Mouse (Mus musculus) liver, postnatal 0 days (tissue): Measurements from ENCODE around the gene Pcdh8. TPM values are rescaled to one million over a fixed set of nuclear protein-coding genes. Genes with fewer than 3 reads are reported as not detected.

Source experiments
- ATAC-seq: fragments of 200-750 bp; cut with Nextera tagmentation; 2 replicates; pipeline ENCODE4 v1.8.0; 2017; ENCODE audit warnings: mild to moderate bottlenecking, moderate library complexity
- DNase-seq: peaks from one replicate; pipeline ENCODE4 v3.0.0-alpha.2; 2016
- H3K27ac ChIP-seq: fragments of 300-500 bp; sonication (generic); 2 replicates; pipeline ENCODE4 v1.5.1; 2014; ENCODE audit warnings: antibody characterized with exemption, moderate library complexity, mild to moderate bottlenecking, low read depth
- H3K27me3 ChIP-seq: fragments of 300-500 bp; sonication (generic); 2 replicates; pipeline ENCODE4 v1.6.1; 2014; ENCODE audit warnings: low read length, control low read depth, mixed read lengths; ENCODE audit not compliant: insufficient read depth
- H3K36me3 ChIP-seq: fragments of 300-500 bp; sonication (generic); replicated peaks from 2 replicates; pipeline ENCODE4 v1.6.1; 2014; ENCODE audit warnings: mild to moderate bottlenecking, control low read depth, low read length, moderate library complexity, mixed read lengths; ENCODE audit not compliant: insufficient read depth
- H3K4me1 ChIP-seq: fragments of 300-500 bp; sonication (generic); 2 replicates; pipeline ENCODE4 v1.6.1; 2014; ENCODE audit warnings: antibody characterized with exemption, mild to moderate bottlenecking, control low read depth; ENCODE audit not compliant: insufficient read depth
- H3K4me2 ChIP-seq: fragments of 300-500 bp; sonication (generic); 2 replicates; pipeline ENCODE4 v1.6.1; 2014; ENCODE audit warnings: low read depth, mild to moderate bottlenecking, low read length, moderate library complexity, mixed read lengths
- H3K4me3 ChIP-seq: fragments of 300-500 bp; sonication (generic); 2 replicates; pipeline ENCODE4 v1.5.1; 2014; ENCODE audit warnings: low read depth, low read length
- H3K9ac ChIP-seq: fragments of 300-500 bp; sonication (generic); replicated peaks from 2 replicates; pipeline ENCODE4 v1.6.1; 2014; ENCODE audit warnings: mild to moderate bottlenecking, moderate library complexity
- H3K9me3 ChIP-seq: fragments of 300-500 bp; sonication (generic); 2 replicates; pipeline ENCODE4 v1.6.1; 2016; ENCODE audit warnings: mild to moderate bottlenecking, control low read depth, low read length, mixed read lengths
- CTCF ChIP-seq: sonication (generic); IDR thresholded peaks from 2 replicates; pipeline ENCODE4 v1.5.1; 2016; ENCODE audit warnings: antibody characterized with exemption, low read depth
- EP300 ChIP-seq: IDR thresholded peaks from 2 replicates; pipeline ENCODE4 v1.6.1; 2016; ENCODE audit warnings: antibody characterized with exemption, low read depth, mild to moderate bottlenecking
- WGBS: fragments of 180-500 bp; shearing (Covaris S2); extraction: QIAGEN DNeasy Blood & Tissue Kit; methylation state at CpG from one replicate; pipeline ENCODE4 v1.1.7; 2014; ENCODE audit not compliant: insufficient replicate concordance; 5-methylcytosine and 5-hydroxymethylcytosine counted together
- polyA plus RNA-seq: library from polyadenylated mRNA; unstranded; fragments of >200 nt; fragmentation: Nextera tagmentation; extraction: Ambion mirVana; gene quantifications from 2 replicates; pipeline ENCODE4 v1.2.1, GENCODE M21; 2015

Gene Pcdh8
- polyA plus RNA-seq, 1 experiment from 2014 or later: not detected

- Histone ChIP-seq H3K9ac (no peak overlapping the region), H3K27ac (no peak overlapping the region), H3K4me1 (0 out of 2 replicates have a peak, but pooled peaks cover 3% of the 10 kb centered on the region), H3K4me2 (no peak overlapping the region; the same call in 1 of the 2 replicates), H3K4me3 (0 out of 2 replicates have a peak overlapping the region, but pooled peaks have one; percentile 20), H3K27me3 (peaks cover 81% of the 10 kb centered on the region), H3K36me3 (no peaks in the 10 kb centered on the region), H3K9me3 (no peaks in the 10 kb centered on the region)
- ATAC-seq: no peak
- WGBS: 4% methylated on average over 20 of the region's 20 CpGs
- no peak for TF ChIP-seq CTCF
- no peak for TF ChIP-seq EP300
- DNase-seq: no peak
Measured at GRCm38 (mm10) chr14:79771802-79772511, 845 bp upstream of the Pcdh8 start.

- ATAC-seq: no peak
- WGBS: 7% methylated on average over 57 of the region's 62 CpGs
- Histone ChIP-seq H3K4me3 (peak overlapping the region; percentile 20; the same call in 1 of the 2 replicates), H3K4me2 (peak overlapping the region; percentile 53), H3K9ac (no peak overlapping the region), H3K4me1 (0 out of 2 replicates have a peak, but pooled peaks cover 3% of the 10 kb centered on the region), H3K36me3 (no peaks in the 10 kb centered on the region), H3K27ac (no peak overlapping the region), H3K9me3 (no peaks in the 10 kb centered on the region), H3K27me3 (peaks cover 90% of the 10 kb centered on the region)
- TF ChIP-seq EP300 (no peak), CTCF (no peak)
- no peak for DNase-seq
Measured at GRCm38 (mm10) chr14:79770306-79771093, 612 bp downstream of the Pcdh8 start.

- H3K4me3 ChIP-seq: no peak overlapping the region
- peak; percentile 62 for ATAC-seq
- 0 out of 2 replicates have a peak, but pooled peaks cover 3% of the 10 kb centered on the region for H3K4me1 ChIP-seq
- no peak overlapping the region for H3K9ac ChIP-seq
- TF ChIP-seq EP300 (no peak), CTCF (peak; percentile 79)
- H3K9me3 ChIP-seq: no peaks in the 10 kb centered on the region
- 0 out of 2 replicates have a peak overlapping the region, but pooled peaks have one; percentile 18 for H3K4me2 ChIP-seq
- H3K36me3 ChIP-seq: no peaks in the 10 kb centered on the region
- no peak overlapping the region for H3K27ac ChIP-seq
- peak; percentile 79 for DNase-seq
- H3K27me3 ChIP-seq: peaks cover 86% of the 10 kb centered on the region
- WGBS: under 1% methylated on average over 46 of the region's 46 CpGs
Measured at GRCm38 (mm10) chr14:79769618-79770017, 1.5 kb downstream of the Pcdh8 start.

DNA sequence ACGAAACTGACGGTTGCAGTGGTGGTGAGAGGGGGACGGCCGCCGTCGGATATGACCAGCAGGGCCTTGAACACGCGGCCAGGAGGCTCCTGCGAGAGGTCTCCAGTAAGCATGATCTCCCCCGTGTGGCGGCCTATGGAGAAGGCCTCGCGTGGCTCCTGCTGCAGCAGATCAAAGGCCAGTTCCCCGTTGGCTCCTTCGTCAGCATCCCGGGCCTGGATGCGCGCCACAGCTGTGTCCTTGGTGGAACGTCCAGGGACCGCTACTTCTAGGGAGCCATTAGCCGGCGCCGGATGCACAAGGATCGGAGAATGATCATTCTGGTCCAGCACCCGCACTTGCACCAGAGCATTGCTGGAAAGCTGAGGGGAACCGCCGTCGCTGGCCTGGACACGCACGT lies 2.1 kb downstream of the Pcdh8 start:
- H3K4me3 ChIP-seq: no peak overlapping the region
- TF ChIP-seq EP300: no peak
- TF ChIP-seq CTCF: no peak
- WGBS: 6% methylated on average over 30 of the region's 30 CpGs
- no peak for ATAC-seq
- H3K9me3 ChIP-seq: no peaks in the 10 kb centered on the region
- H3K4me1 ChIP-seq: 0 out of 2 replicates have a peak, but pooled peaks cover 3% of the 10 kb centered on the region
- H3K27ac ChIP-seq: no peak overlapping the region
- no peaks in the 10 kb centered on the region for H3K36me3 ChIP-seq
- no peak overlapping the region for H3K4me2 ChIP-seq
- H3K9ac ChIP-seq: no peak overlapping the region
- H3K27me3 ChIP-seq: peaks cover 80% of the 10 kb centered on the region
- DNase-seq: peak; percentile 16

- Histone ChIP-seq H3K27me3 (peaks cover 72% of the 10 kb centered on the region), H3K9ac (no peak overlapping the region), H3K9me3 (no peaks in the 10 kb centered on the region), H3K36me3 (no peaks in the 10 kb centered on the region), H3K4me1 (0 out of 2 replicates have a peak, but pooled peaks cover 3% of the 10 kb centered on the region), H3K4me2 (no peak overlapping the region), H3K4me3 (no peak overlapping the region), H3K27ac (no peak overlapping the region)
- ATAC-seq: no peak
- 4% methylated on average over 38 of the region's 59 CpGs for WGBS
- DNase-seq: no peak
- no peak for TF ChIP-seq EP300
- TF ChIP-seq CTCF: no peak
Measured at GRCm38 (mm10) chr14:79768076-79768830, 2.9 kb downstream of the Pcdh8 start.

- no peaks in the 10 kb centered on the region for H3K36me3 ChIP-seq
- H3K4me3 ChIP-seq: no peak overlapping the region
- WGBS: 16% methylated on average over 11 of the region's 11 CpGs
- no peak for TF ChIP-seq CTCF
- TF ChIP-seq EP300: no peak
- no peaks in the 10 kb centered on the region for H3K9me3 ChIP-seq
- H3K4me2 ChIP-seq: no peak overlapping the region
- no peak for DNase-seq
- H3K9ac ChIP-seq: no peak overlapping the region
- 0 out of 2 replicates have a peak, but pooled peaks cover 3% of the 10 kb centered on the region for H3K4me1 ChIP-seq
- no peak for ATAC-seq
- H3K27ac ChIP-seq: no peak overlapping the region
- peaks cover 66% of the 10 kb centered on the region for H3K27me3 ChIP-seq
Measured at GRCm38 (mm10) chr14:79767601-79768000, 3.5 kb downstream of the Pcdh8 start.
